Mouse (Mus musculus) C2C12 (cell line): ENCODE results near the gene Csde1.

ENCODE experiments used
- CTCF ChIP-seq: IDR thresholded peaks from one replicate; pipeline ENCODE4 v1.5.1; 2011; ENCODE audit not compliant: control insufficient read depth, insufficient read depth, insufficient read length
- MAX ChIP-seq: IDR thresholded peaks from one replicate; pipeline ENCODE4 v1.6.1; 2011; ENCODE audit warnings: mild to moderate bottlenecking, control low read depth
- USF1 ChIP-seq: IDR thresholded peaks from one replicate; pipeline ENCODE4 v1.6.1; 2011; ENCODE audit warnings: low read depth, mild to moderate bottlenecking, control low read depth, moderate library complexity

DNA sequence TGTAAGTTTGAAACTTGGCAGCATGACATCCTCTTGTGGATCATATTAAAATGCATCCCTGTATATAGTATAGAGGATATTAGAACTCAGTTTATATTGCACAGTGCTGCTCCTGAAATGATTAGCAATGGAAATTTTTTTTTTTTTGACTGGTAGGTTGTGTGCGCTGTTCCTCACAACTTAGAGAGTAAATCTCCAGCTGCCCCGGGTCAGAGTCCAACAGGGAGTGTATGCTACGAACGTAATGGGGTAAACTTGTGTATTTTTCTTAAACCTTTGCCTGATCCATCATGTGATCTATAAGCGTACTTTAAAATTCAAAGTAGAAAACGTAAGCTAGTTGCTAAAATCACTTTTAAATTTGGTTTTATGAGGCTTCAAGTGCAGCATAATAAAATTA lies 20.1 kb downstream of the Csde1 start:
- TF ChIP-seq CTCF (no peak), USF1 (no peak), MAX (no peak)
